Mouse (Mus musculus) CH12.LX (cell line): Measurements from ENCODE around the gene Syne1.

Experiments used
- CHD1 ChIP-seq: IDR thresholded peaks from 2 replicates; pipeline ENCODE4 v1.6.1; 2012; ENCODE audit warnings: low read depth, low read length, improper control_type of control experiment, inconsistent platforms
- CTCF ChIP-seq, 2 experiments: IDR thresholded peaks in 1 of 2; conservative IDR thresholded peaks in 1 of 2; 2 replicates each; pipeline ENCODE4 v1.5.1; 2011 to 2012; ENCODE audit warnings: low read depth in 2 of 2, low read length in 2 of 2, improper control_type of control experiment in 1 of 2, inconsistent platforms in 1 of 2, mild to moderate bottlenecking in 1 of 2, moderate library complexity in 1 of 2
- E2F4 ChIP-seq: IDR thresholded peaks from 2 replicates; pipeline ENCODE4 v1.6.1; 2011; ENCODE audit warnings: low read depth, low read length, improper control_type of control experiment; ENCODE audit not compliant: insufficient replicate concordance
- HCFC1 ChIP-seq: IDR thresholded peaks from 2 replicates; pipeline ENCODE4 v1.6.1; 2012; ENCODE audit warnings: low read depth, mild to moderate bottlenecking, inconsistent platforms, low read length, improper control_type of control experiment
- KAT2A ChIP-seq: IDR thresholded peaks from 2 replicates; pipeline ENCODE4 v1.6.1; 2012; ENCODE audit warnings: low read length, improper control_type of control experiment, inconsistent platforms; ENCODE audit not compliant: insufficient replicate concordance
- NELFE ChIP-seq: IDR thresholded peaks from 2 replicates; pipeline ENCODE4 v1.6.1; 2011; ENCODE audit warnings: low read depth, low read length, improper control_type of control experiment
- NRF1 ChIP-seq: IDR thresholded peaks from 2 replicates; pipeline ENCODE4 v1.6.1; 2014; ENCODE audit warnings: low read depth, mild to moderate bottlenecking, inconsistent platforms, low read length, improper control_type of control experiment, moderate library complexity
- POLR2A ChIP-seq: IDR thresholded peaks from 2 replicates; pipeline ENCODE4 v1.6.1; 2011; ENCODE audit warnings: low read depth, mild to moderate bottlenecking, improper control_type of control experiment, low read length
- POLR2AphosphoS2 ChIP-seq: IDR thresholded peaks from 2 replicates; pipeline ENCODE4 v1.6.1; 2011; ENCODE audit warnings: low read depth, low read length, improper control_type of control experiment
- RCOR1 ChIP-seq: conservative IDR thresholded peaks from 2 replicates; pipeline ENCODE4 v1.6.1; 2012; ENCODE audit warnings: low read depth, mild to moderate bottlenecking, inconsistent platforms, low read length, improper control_type of control experiment

- TF ChIP-seq POLR2A (no peak), CHD1 (no peak), NELFE (no peak), KAT2A (no peak), CTCF (conservative IDR thresholded peaks at IDR 0.05 in 1 of 2, IDR thresholded peaks at IDR 0.05 in 1 of 2; ENCODE audit: low read depth in 2 of 2, low read length in 2 of 2) (no peak), RCOR1 (no peak), POLR2AphosphoS2 (no peak), E2F4 (no peak), NRF1 (no peak), HCFC1 (no peak)
These were observed 228.7 kb downstream of the Syne1 start for GRCm38 (mm10) chr10:5322562-5322961.
